Mouse (Mus musculus): Measurements from ENCODE around the gene Gucy1b2.

- no peak for TF ChIP-seq POLR2A (IDR thresholded peaks at IDR 0.05; ENCODE audit: insufficient read length, low read depth)
- no peak for TF ChIP-seq POLR2AphosphoS2 (IDR thresholded peaks at IDR 0.05; ENCODE audit: insufficient read length, low read depth)
Observed at GRCm38 (mm10) chr14:62389729-62390536, 66.2 kb downstream of the Gucy1b2 start.
